Mouse (Mus musculus) intestine, embryonic 15.5 days (tissue): Measurements from ENCODE around the gene Vmn1r59. TPM values are rescaled to one million over a fixed set of nuclear protein-coding genes. Genes with fewer than 3 reads are reported as not detected.
"Not testable (repeated sequence)": the region's sequence is repeated elsewhere in the genome, so short reads cannot be mapped to it uniquely, and the experiment has no call there.

ENCODE experiments used
- ATAC-seq: fragments of 200-750 bp; cut with Nextera tagmentation; 2 replicates; pipeline ENCODE4 v1.8.0; 2017; ENCODE audit warnings: moderate TSS enrichment, moderate library complexity
- H3K27ac ChIP-seq: fragments of 300-500 bp; sonication (generic); 2 replicates; pipeline ENCODE4 v1.5.1; 2015; ENCODE audit warnings: mild to moderate bottlenecking, inconsistent platforms
- H3K27me3 ChIP-seq: fragments of 300-500 bp; sonication (generic); replicated peaks from 2 replicates; pipeline ENCODE4 v1.6.1; 2015; ENCODE audit warnings: inconsistent platforms
- H3K36me3 ChIP-seq: fragments of 300-500 bp; sonication (generic); 2 replicates; pipeline ENCODE4 v1.6.1; 2015; ENCODE audit warnings: inconsistent platforms
- H3K4me1 ChIP-seq: fragments of 300-500 bp; sonication (generic); replicated peaks from 2 replicates; pipeline ENCODE4 v1.6.1; 2015; ENCODE audit warnings: inconsistent platforms
- H3K4me2 ChIP-seq: fragments of 300-500 bp; sonication (generic); replicated peaks from 2 replicates; pipeline ENCODE4 v1.6.1; 2015; ENCODE audit warnings: mild to moderate bottlenecking, inconsistent platforms
- H3K4me3 ChIP-seq: fragments of 300-500 bp; sonication (generic); replicated peaks from 2 replicates; pipeline ENCODE4 v1.5.1; 2015; ENCODE audit warnings: inconsistent platforms
- H3K9ac ChIP-seq: fragments of 300-500 bp; sonication (generic); 2 replicates; pipeline ENCODE4 v1.6.1; 2015; ENCODE audit warnings: inconsistent platforms
- H3K9me3 ChIP-seq: fragments of 300-500 bp; sonication (generic); 2 replicates; pipeline ENCODE4 v1.6.1; 2016; ENCODE audit warnings: inconsistent platforms
- WGBS: fragments of 180-500 bp; shearing (Covaris S2); methylation state at CpG from one replicate; pipeline ENCODE4 v1.1.7; 2015; 5-methylcytosine and 5-hydroxymethylcytosine counted together
- polyA plus RNA-seq: library from polyadenylated mRNA; unstranded; fragments of >200 nt; fragmentation: Nextera tagmentation; extraction: Ambion mirVana; gene quantifications from 2 replicates; pipeline ENCODE4 v1.2.1, GENCODE M21; 2015

Vmn1r59 gene
- polyA plus RNA-seq: not detected in 2 replicates

DNA sequence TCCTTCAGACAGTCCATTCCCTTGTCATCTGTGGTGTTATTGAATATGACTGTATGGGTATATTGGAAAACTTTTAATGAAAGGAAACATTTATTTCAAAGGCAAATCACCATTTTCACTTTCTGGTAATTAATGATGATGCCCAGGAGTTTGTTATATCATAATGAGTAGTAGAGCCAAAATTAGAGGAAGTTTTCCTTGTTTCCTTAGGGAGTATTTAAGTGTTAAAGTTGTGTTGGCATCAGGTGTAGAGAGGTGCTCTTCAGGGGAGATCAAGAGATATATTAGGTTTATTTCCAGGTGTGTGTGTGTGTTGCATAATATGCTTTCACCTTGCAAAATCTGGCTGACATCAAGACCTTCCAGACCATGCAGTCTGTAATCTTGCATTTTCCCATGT is at the start of gene Vmn1r59:
Gene Vmn1r59 (minus strand): TSS at position 101 of the 400 bp plus-strand sequence.
- ATAC-seq: no peak
- Histone ChIP-seq H3K4me3 (no peak within 1 kb of the TSS), H3K9ac (no peak within 1 kb of the TSS), H3K4me2 (no peak within 1 kb of the TSS), H3K27ac (no peak within 1 kb of the TSS), H3K9me3 (no peaks in the 10 kb centered on the region), H3K27me3 (no peaks in the 10 kb centered on the region), H3K4me1 (no peaks in the 10 kb centered on the region), H3K36me3 (no peaks in the 10 kb centered on the region)

DNA sequence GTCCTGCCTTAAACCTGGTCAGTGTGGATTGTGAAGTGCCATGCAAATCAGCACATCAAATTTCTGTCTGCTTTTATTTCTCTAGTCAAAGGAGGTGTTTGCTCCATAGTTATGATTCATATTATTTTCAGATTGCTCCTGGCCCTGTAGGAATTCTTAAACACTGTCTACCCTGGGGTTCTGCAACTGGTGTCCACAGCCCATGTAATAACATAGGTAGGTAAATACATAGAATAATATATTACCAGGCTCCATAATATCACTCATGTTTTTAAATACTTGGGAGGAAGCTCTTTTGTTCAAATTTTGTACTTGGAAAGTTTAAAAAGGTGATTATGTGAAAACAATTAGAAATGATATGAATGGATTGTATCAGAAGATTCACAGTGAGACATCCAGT is 37.3 kb upstream of the Vmn1r59 start, which contains the start of gene Vmn2r28:
Gene Vmn2r28 (minus strand): TSS at position 101 of the 400 bp plus-strand sequence.
- not testable (repeated sequence) for ATAC-seq, H3K9me3 ChIP-seq, H3K9ac ChIP-seq, H3K4me3 ChIP-seq, H3K36me3 ChIP-seq, H3K27me3 ChIP-seq, H3K4me2 ChIP-seq, H3K27ac ChIP-seq, H3K4me1 ChIP-seq

DNA sequence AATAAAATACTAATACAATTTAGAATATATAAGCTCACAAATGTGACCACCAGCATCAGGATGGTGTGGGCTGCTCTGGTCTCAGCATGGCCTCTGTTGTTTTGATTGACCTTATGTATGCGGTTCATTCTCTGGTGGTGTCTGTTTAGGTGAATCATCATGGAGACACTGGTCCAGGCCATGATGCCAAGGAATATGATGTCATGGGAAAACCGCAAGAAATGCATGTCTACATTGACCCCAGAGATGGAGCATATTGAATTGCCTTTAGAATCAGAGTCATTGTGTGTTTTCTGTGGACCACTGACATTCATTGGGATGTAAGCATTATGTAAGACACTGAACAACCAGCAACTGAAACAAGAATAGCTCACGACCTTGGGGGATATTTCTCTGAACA is 2.6 kb downstream of the Vmn1r59 start:
- H3K4me3 ChIP-seq, ATAC-seq, H3K36me3 ChIP-seq, H3K27ac ChIP-seq, H3K4me1 ChIP-seq, H3K27me3 ChIP-seq, H3K4me2 ChIP-seq, H3K9ac ChIP-seq, H3K9me3 ChIP-seq: not testable (repeated sequence)
- 69% methylated on average over 3 of the region's 3 CpGs for WGBS

- Histone ChIP-seq H3K4me3 (no peak overlapping the region), H3K27me3 (no peaks in the 10 kb centered on the region), H3K27ac (no peak overlapping the region), H3K9ac (no peak overlapping the region), H3K36me3 (no peaks in the 10 kb centered on the region), H3K9me3 (no peaks in the 10 kb centered on the region), H3K4me1 (no peaks in the 10 kb centered on the region), H3K4me2 (no peak overlapping the region)
- ATAC-seq: no peak
These were observed 7.9 kb downstream of the Vmn1r59 start for GRCm38 (mm10) chr7:5448627-5449026.

- not testable (repeated sequence) for H3K4me3 ChIP-seq, H3K27ac ChIP-seq, ATAC-seq
These were observed 43.3 kb downstream of the Vmn1r59 start, which contains the start of gene Vmn1r58 for GRCm38 (mm10) chr7:5413296-5413695. Gene Vmn1r58 (minus strand): TSS chr7:5413396.

GRCm38 (mm10) chr7:5406201-5406600 is 50.4 kb downstream of the Vmn1r59 start:
- H3K27me3 ChIP-seq: no peaks in the 10 kb centered on the region
- H3K4me1 ChIP-seq: no peaks in the 10 kb centered on the region
- H3K4me3 ChIP-seq: no peak overlapping the region
- H3K4me2 ChIP-seq: no peak overlapping the region
- no peak overlapping the region for H3K27ac ChIP-seq
- H3K9ac ChIP-seq: no peak overlapping the region
- H3K9me3 ChIP-seq: no peaks in the 10 kb centered on the region
- ATAC-seq: no peak
- WGBS: 32% methylated on average over 2 of the region's 2 CpGs
- no peaks in the 10 kb centered on the region for H3K36me3 ChIP-seq

More at GRCm38 (mm10) chr7:5413296-5413695, 43.3 kb downstream of the Vmn1r59 start, which contains the start of gene Vmn1r58:
- H3K4me2 ChIP-seq, H3K4me1 ChIP-seq, H3K36me3 ChIP-seq, H3K9me3 ChIP-seq, H3K9ac ChIP-seq, H3K27me3 ChIP-seq: not testable (repeated sequence)

Other genes starting within 250 kb of the Vmn1r59 start
- gene Vmn1r57, start 238.3 kb downstream of the Vmn1r59 start, polyA plus RNA-seq: not detected in 2 replicates
- not detected in 2 replicates for gene Gm5065, start 106.2 kb downstream of the Vmn1r59 start, polyA plus RNA-seq
- not detected in 2 replicates for gene Nlrp2, start 105.7 kb downstream of the Vmn1r59 start, polyA plus RNA-seq
- gene Vmn1r58, start 43.4 kb downstream of the Vmn1r59 start, polyA plus RNA-seq: not detected in 2 replicates
- gene Vmn2r28, start 37.2 kb upstream of the Vmn1r59 start, polyA plus RNA-seq: not detected in 2 replicates
- not detected in 2 replicates for gene Vmn1r60, start 90.5 kb upstream of the Vmn1r59 start, polyA plus RNA-seq
- gene Vmn1r61, start 156.5 kb upstream of the Vmn1r59 start, polyA plus RNA-seq: not detected in 2 replicates
- not detected in 2 replicates for gene Vmn1r62, start 216.9 kb upstream of the Vmn1r59 start, polyA plus RNA-seq